Mouse (Mus musculus): ENCODE measurements around the gene Stum. TPM values are rescaled to one million over a fixed set of nuclear protein-coding genes. Genes with fewer than 3 reads are reported as not detected.

The Stum gene
- polyA plus RNA-seq, 1 experiment from 2014 or later, result 2.2 TPM

GRCm38 (mm10) chr1:180410306-180410705, 73.0 kb downstream of the Stum start:
- no peak for ATAC-seq (ENCODE audit: low FRiP score, low TSS enrichment)
- H3K27me3 ChIP-seq (ENCODE audit: insufficient read depth, low read length), result no peaks in the 10 kb centered on the region
- 0 out of 2 replicates have a peak overlapping the region, but pooled peaks have one; percentile 15 for H3K9ac ChIP-seq (replicated peaks; ENCODE audit: low read length)
- H3K27ac ChIP-seq (ENCODE audit: low read length), result no peak overlapping the region
- no peaks in the 10 kb centered on the region for H3K9me3 ChIP-seq (ENCODE audit: low read length)
- 69% methylated on average over 7 of the region's 7 CpGs for WGBS
- no peak overlapping the region for H3K4me3 ChIP-seq (ENCODE audit: low read length)
- H3K36me3 ChIP-seq (ENCODE audit: insufficient read depth, low read length), result no peaks in the 10 kb centered on the region
- no peak overlapping the region for H3K4me2 ChIP-seq (replicated peaks; ENCODE audit: low read depth, low read length)
- peaks cover 47% of the 10 kb centered on the region for H3K4me1 ChIP-seq (ENCODE audit: insufficient read depth, low read length)

DNA sequence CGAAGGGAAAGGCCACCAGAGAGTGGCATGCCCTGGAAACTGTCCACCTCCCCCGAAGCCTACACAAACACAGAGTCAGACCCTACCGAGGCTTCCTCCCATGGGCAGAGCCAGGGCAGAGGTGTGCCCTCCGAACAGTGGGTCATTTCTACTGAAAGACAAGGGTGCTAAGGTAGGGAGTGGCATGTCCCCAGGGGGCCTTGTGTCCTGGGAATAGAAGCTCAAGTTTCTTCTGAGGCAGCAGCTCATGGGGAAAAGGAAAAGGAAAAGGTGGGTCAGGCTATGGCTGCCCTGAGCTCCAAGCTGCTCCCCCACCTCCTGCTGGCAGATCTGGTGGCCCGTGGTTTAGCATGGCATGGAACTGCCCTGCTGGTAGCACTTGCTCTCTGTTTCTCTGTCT, 73.5 kb downstream of the Stum start:
- Histone ChIP-seq H3K27me3 (ENCODE audit: insufficient read depth, low read length) (no peaks in the 10 kb centered on the region), H3K27ac (ENCODE audit: low read length) (no peak overlapping the region), H3K4me3 (ENCODE audit: low read length) (no peak overlapping the region), H3K36me3 (ENCODE audit: insufficient read depth, low read length) (no peaks in the 10 kb centered on the region), H3K9ac (replicated peaks; ENCODE audit: low read length) (no peak overlapping the region), H3K4me2 (replicated peaks; ENCODE audit: low read depth, low read length) (no peak overlapping the region), H3K4me1 (ENCODE audit: insufficient read depth, low read length) (peaks cover 50% of the 10 kb centered on the region), H3K9me3 (ENCODE audit: low read length) (no peaks in the 10 kb centered on the region)
- ATAC-seq (ENCODE audit: low FRiP score, low TSS enrichment), result no peak
- 46% methylated on average over 5 of the region's 5 CpGs for WGBS

GRCm38 (mm10) chr1:180408832-180409231, 74.5 kb downstream of the Stum start:
- Histone ChIP-seq H3K27me3 (ENCODE audit: insufficient read depth, low read length) (no peaks in the 10 kb centered on the region), H3K36me3 (ENCODE audit: insufficient read depth, low read length) (no peaks in the 10 kb centered on the region), H3K9ac (replicated peaks; ENCODE audit: low read length) (no peak overlapping the region), H3K27ac (ENCODE audit: low read length) (no peak overlapping the region), H3K4me2 (replicated peaks; ENCODE audit: low read depth, low read length) (no peak overlapping the region), H3K4me1 (ENCODE audit: insufficient read depth, low read length) (peaks cover 58% of the 10 kb centered on the region), H3K4me3 (ENCODE audit: low read length) (no peak overlapping the region), H3K9me3 (ENCODE audit: low read length) (no peaks in the 10 kb centered on the region)
- ATAC-seq (ENCODE audit: low FRiP score, low TSS enrichment), result no peak
- WGBS, result 18% methylated on average over 9 of the region's 9 CpGs

DNA sequence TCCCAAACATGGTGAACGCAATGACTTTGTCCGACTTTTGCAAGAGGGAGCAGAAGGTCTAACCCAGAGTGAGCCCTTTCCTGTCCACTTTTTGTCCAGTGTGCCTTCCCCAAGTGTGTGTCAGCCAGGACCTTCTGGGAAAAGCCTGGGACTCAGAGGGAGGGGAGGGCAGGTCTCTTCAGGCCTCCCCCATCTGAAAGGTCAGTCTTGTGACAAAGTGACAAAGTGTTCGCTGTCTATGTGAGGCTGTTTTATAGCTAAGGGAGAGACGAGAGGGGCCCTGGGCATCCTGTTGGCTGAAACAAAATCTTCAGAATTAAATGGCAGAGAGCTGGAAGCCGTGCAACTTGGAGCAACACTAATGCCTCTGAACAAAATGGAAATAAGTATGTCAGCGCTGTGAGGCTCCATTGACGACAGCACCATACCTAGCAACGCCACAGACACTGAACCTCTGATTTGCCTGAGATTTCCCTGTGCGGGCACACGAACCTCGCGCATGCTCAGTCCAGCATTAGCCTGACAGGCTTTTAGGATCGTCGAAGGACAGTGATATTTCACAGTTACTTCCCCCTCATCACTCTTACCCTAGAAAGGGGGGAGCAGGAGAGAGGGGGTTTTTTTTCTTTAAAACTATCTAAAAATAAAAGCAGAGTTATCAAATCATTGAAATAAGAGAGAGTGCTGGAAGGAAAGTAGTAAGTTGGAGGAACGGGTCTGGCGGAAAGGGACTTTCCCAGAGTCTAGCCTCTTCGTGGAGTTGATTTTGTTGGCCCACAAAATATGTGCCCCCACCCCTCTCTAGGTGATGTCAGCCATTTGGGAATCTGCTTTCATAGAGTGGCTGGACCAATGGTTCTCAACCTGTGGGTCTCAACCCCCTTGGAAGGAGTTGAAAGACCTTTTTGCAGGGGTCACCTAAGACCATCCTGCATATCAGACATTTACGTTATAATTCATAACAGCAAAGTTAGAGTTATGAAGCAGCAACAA, 75.3 kb downstream of the Stum start:
- Histone ChIP-seq H3K9ac (replicated peaks; ENCODE audit: low read length) (no peak overlapping the region), H3K36me3 (ENCODE audit: insufficient read depth, low read length) (no peaks in the 10 kb centered on the region), H3K4me2 (replicated peaks; ENCODE audit: low read depth, low read length) (peak overlapping the region; percentile 48; the same call in 1 of the 2 replicates), H3K27me3 (ENCODE audit: insufficient read depth, low read length) (no peaks in the 10 kb centered on the region), H3K9me3 (ENCODE audit: low read length) (no peaks in the 10 kb centered on the region), H3K4me3 (ENCODE audit: low read length) (no peak overlapping the region), H3K27ac (ENCODE audit: low read length) (peak overlapping the region; percentile 83), H3K4me1 (ENCODE audit: insufficient read depth, low read length) (peaks cover 66% of the 10 kb centered on the region)
- ATAC-seq (ENCODE audit: low FRiP score, low TSS enrichment), result 0 out of 2 replicates have a peak, but pooled peaks have one; percentile 3
- 37% methylated on average over 18 of the region's 18 CpGs for WGBS

DNA sequence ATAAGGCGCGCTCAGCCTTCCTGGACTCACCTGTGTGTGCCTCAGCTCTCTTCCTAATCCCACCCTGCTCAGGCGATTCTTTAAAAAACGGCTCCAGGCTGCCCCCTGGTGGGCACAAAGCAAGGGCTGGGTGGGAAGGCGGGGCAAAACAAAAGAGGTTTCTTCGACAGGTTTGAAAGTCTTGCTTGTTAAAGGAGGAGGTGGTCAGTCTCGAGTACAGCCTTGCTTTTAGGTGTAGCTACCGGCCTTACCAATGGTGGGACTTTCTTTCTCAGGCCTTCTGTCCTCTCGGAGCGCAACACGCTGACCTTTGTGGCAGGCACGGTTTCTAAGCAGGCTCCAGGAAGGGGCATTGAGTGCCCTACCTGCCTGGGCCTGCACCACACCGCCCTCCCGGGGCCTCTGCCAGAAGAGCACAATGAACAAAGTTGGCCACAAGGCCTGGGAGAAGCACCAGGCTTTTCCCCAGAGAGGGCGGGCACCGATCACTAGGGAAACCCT, 76.1 kb downstream of the Stum start:
- H3K9ac ChIP-seq (replicated peaks; ENCODE audit: low read length), result peak overlapping the region; percentile 60

DNA sequence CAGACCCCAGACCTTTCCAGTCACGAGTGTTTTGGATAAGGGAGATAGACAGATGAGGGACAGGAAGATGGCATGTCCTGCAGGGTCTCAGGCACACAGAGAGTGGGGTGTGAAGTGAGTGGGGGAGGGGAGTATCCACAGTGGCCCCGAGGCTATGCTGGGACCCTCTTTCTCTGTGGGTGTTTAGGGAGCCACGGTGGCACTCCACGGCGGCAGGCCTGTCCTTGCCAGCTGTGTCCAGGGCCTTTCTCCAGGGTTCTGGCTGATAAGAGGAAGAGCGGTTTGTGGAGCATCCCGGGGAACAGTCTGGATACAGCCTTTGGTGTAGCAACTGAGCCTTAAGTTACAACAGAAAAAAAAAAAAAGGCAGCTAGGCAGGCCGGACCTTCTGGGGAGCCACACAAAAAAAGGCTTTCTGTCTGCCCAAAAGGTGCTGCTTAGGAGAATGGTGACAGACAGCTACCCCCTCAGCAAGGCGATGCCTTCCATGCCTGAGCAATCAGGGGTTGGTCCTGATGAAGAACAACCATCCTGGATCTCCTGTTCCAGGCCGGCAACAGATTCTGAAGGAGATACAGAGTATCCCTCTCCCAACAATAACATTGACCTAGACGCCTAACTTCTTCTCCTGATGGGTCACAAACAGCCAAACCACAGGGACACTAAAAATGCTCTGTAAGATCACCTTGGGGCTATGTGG, 76.8 kb downstream of the Stum start:
- Histone ChIP-seq H3K4me2 (replicated peaks; ENCODE audit: low read depth, low read length) (no peak overlapping the region), H3K27me3 (ENCODE audit: insufficient read depth, low read length) (no peaks in the 10 kb centered on the region), H3K4me1 (ENCODE audit: insufficient read depth, low read length) (peaks cover 72% of the 10 kb centered on the region), H3K9ac (replicated peaks; ENCODE audit: low read length) (no peak overlapping the region), H3K36me3 (ENCODE audit: insufficient read depth, low read length) (no peaks in the 10 kb centered on the region), H3K27ac (ENCODE audit: low read length) (peak overlapping the region; percentile 35; the same call in 1 of the 2 replicates), H3K9me3 (ENCODE audit: low read length) (no peaks in the 10 kb centered on the region), H3K4me3 (ENCODE audit: low read length) (no peak overlapping the region)
- no peak for ATAC-seq (ENCODE audit: low FRiP score, low TSS enrichment)
- WGBS, result 68% methylated on average over 11 of the region's 11 CpGs

More for the DNA sequence above, 76.1 kb downstream of the Stum start:
- H3K27me3 ChIP-seq (ENCODE audit: insufficient read depth, low read length), result no peaks in the 10 kb centered on the region
- peak overlapping the region; percentile 48 for H3K4me2 ChIP-seq (replicated peaks; ENCODE audit: low read depth, low read length)
- H3K36me3 ChIP-seq (ENCODE audit: insufficient read depth, low read length), result no peaks in the 10 kb centered on the region
- peak overlapping the region; percentile 18; the same call in 1 of the 2 replicates for H3K4me3 ChIP-seq (ENCODE audit: low read length)
- H3K4me1 ChIP-seq (ENCODE audit: insufficient read depth, low read length), result peaks cover 72% of the 10 kb centered on the region
- no peaks in the 10 kb centered on the region for H3K9me3 ChIP-seq (ENCODE audit: low read length)
- WGBS, result 13% methylated on average over 16 of the region's 16 CpGs
- peak overlapping the region; percentile 83 for H3K27ac ChIP-seq (ENCODE audit: low read length)
- ATAC-seq (ENCODE audit: low FRiP score, low TSS enrichment), result peak; percentile 69

GRCm38 (mm10) chr1:180405576-180406335, 77.5 kb downstream of the Stum start:
- Histone ChIP-seq H3K4me3 (ENCODE audit: low read length) (no peak overlapping the region), H3K27me3 (ENCODE audit: insufficient read depth, low read length) (no peaks in the 10 kb centered on the region), H3K4me1 (ENCODE audit: insufficient read depth, low read length) (peaks cover 74% of the 10 kb centered on the region), H3K27ac (ENCODE audit: low read length) (peak overlapping the region; percentile 92; the same call in 1 of the 2 replicates), H3K36me3 (ENCODE audit: insufficient read depth, low read length) (no peaks in the 10 kb centered on the region), H3K9me3 (ENCODE audit: low read length) (no peaks in the 10 kb centered on the region), H3K9ac (replicated peaks; ENCODE audit: low read length) (no peak overlapping the region), H3K4me2 (replicated peaks; ENCODE audit: low read depth, low read length) (no peak overlapping the region)
- WGBS, result 79% methylated on average over 9 of the region's 9 CpGs
- ATAC-seq (ENCODE audit: low FRiP score, low TSS enrichment), result 0 out of 2 replicates have a peak, but pooled peaks have one; percentile 32

GRCm38 (mm10) chr1:180404706-180405105, 78.6 kb downstream of the Stum start:
- Histone ChIP-seq H3K4me3 (ENCODE audit: low read length) (no peak overlapping the region), H3K4me1 (ENCODE audit: insufficient read depth, low read length) (peaks cover 72% of the 10 kb centered on the region), H3K9ac (replicated peaks; ENCODE audit: low read length) (no peak overlapping the region), H3K9me3 (ENCODE audit: low read length) (no peaks in the 10 kb centered on the region), H3K27ac (ENCODE audit: low read length) (peak overlapping the region; percentile 92), H3K4me2 (replicated peaks; ENCODE audit: low read depth, low read length) (no peak overlapping the region), H3K27me3 (ENCODE audit: insufficient read depth, low read length) (no peaks in the 10 kb centered on the region), H3K36me3 (ENCODE audit: insufficient read depth, low read length) (no peaks in the 10 kb centered on the region)
- WGBS, result 86% methylated on average over 3 of the region's 3 CpGs
- no peak for ATAC-seq (ENCODE audit: low FRiP score, low TSS enrichment)

Data from kidney, embryonic 16.5 days (tissue).